Mouse (Mus musculus): ENCODE results near the gene Spire2. TPM values are rescaled to one million over a fixed set of nuclear protein-coding genes. Genes with fewer than 3 reads are reported as not detected.
A peak's percentile ranks its signal among the peaks of the same experiment; 100 is the strongest.
"Not testable (repeated sequence)": the region's sequence is repeated elsewhere in the genome, so short reads cannot be mapped to it uniquely, and the experiment has no call there.

The Spire2 gene
- total RNA-seq (2022): 10 to 100 TPM; 17.3 to 19.0 (median 18.1) TPM

DNA sequence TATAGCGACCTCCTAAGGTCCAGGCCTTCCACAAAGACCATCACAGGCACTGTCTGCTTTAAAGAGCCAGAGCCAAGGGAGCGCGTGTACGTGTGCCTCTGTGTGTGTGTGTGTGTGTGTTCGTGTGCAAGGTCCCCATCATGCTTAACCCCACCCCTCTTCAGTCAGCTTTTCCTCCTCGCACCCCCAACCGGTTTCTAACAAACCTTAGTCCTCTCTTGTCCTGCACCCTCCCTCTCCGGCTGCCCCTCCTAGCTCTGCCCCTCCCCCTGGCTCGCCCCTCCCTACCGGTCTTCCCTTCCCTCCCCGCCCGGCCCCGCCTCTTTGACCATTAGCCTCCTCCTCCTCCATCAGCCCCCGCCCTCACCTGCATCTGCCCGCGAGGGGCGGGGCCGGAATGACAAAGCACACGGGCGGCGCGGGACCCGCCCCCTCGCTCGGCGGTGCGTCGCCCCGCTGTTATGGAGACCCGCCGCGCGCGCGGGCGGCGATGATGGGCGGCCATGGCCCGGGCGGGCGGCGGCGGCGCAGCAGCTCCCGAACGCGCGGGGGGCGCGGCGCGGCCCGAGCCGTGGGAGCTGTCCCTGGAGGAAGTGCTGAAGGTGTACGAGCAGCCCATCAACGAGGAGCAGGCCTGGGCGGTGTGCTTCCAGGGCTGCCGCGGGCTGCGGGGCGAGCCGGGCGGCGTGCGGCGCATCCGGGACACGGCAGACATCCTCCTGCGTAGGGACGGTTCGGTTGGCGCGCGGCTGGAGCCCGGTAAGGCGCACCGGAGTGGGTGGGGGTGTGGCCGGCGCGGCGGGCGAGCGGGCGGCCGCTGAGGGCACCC lies at the start of gene Spire2:
TSS of gene Spire2 (plus strand) at position 452 of the 829 bp plus-strand sequence.
- peak in 1 of 2 experiments; percentile 65 for DNase-seq (ENCODE audit: low spot score in 2 of 2)

DNA sequence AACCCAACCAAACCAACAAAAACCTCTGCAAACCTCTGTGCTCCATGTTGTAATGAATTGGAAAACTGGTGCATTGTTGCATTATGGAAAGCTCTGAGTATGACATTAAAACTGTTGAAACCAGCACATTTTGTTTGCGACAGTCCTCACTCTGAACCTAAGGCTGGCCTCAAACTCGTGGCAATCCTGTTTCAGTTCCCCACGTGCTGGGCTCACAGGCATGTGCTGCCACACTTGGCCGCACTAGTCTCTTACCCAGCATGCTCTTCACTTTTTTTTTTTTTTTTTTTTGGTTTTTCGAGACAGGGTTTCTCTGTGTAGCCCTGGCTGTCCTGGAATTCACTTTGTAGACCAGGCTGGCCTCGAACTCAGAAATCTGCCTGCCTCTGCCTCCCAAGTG lies 49.5 kb upstream of the Spire2 start:
- DNase-seq (ENCODE audit: low spot score in 2 of 2): not testable (repeated sequence)

DNA sequence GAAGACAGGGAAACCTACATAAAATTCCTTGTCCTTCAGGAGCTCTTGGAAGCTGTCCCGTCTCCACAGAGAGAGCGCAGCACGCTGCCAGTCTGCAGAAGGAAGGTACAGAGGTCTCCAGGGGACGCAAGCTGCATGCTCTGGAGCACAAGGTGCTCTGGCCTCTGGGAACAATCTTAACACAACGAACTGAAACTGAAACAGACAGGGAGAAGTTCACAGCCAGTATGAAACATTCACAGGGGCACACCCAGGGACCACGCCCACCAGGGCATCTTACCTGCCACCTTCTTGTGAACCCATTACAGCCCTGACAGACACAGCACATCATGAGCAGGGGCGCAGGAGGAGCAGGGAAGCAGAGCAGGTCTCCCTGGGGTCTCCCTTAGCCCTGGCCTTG lies 48.5 kb upstream of the Spire2 start:
- no peak for DNase-seq (ENCODE audit: low spot score in 2 of 2)

DNA sequence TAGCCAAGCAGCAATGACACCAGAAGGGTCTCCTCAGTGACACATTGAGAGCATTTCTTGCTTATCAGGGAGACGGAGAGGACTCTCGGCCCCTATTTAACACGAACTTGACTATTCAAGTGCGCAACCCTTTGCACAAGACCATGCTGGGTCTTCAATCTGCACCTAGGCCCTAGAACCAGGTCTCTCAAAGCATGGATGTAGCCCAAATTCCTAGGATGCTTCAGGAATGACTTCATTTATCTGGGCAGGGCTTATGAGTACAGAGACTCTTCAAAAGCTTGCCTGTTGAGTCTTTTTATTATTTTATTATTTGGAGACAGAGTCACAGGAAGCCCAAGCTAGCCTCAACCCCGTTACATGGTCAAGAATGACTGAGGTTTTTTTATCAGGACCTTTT lies 48.0 kb upstream of the Spire2 start:
- no peak for DNase-seq (ENCODE audit: low spot score in 2 of 2)

DNA sequence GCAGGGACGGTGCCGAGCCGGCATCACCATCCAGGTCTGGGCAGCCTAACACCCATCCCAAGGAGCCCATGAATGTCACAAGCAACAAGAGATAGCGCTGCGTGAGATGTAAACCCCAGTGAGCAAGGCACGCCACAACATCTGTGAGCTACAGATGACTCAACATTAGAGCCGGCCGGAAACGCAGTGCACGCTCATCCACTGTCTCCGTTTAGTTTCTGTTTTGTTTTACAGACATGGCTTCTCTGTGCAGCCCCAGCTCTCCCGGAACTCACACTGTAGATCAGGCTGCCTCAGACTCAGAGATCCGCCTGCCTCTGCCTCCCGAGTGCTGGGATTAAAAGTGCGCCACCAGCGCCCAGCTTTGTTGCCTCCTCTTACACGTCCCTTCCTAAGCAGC lies 45.2 kb upstream of the Spire2 start:
- no peak for DNase-seq (ENCODE audit: low spot score in 2 of 2)

DNA sequence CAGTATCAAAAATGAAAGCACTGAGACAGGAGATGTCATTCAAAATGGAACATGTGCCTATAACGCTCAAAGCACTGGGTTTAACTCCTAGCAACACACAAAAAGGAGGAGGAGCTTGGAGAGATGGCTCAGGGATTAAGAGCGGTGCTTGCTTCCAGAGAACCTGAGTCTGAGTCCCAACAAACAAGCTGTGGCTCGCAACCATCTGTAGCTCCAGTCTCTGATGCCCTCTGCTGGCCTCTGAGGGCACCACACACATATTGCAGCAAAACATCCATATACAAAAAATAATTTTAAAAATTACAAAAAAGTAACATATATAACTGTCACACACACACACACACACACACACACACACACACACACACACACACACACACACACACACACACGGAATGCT lies 42.3 kb upstream of the Spire2 start:
- no peak for DNase-seq (ENCODE audit: low spot score in 2 of 2)

DNA sequence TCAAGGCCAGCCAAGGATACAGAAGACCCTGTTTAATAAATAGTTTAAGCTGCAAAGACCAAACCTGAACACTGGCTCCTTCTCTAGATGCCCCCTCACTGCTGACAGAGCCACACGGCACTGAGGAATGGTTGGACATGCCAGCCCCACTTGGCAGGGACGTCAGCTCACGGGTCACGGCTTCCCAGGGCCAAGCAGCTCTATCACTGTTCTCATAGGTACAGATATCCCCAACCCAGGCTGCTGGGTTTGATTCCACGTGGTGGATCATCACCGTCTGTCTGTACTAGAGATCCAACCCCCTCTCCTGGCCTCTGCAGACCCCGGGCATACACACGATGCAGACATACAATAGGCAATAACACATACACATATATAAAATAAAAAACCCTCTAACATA lies 41.8 kb upstream of the Spire2 start:
- no peak for DNase-seq (ENCODE audit: low spot score in 2 of 2)

DNA sequence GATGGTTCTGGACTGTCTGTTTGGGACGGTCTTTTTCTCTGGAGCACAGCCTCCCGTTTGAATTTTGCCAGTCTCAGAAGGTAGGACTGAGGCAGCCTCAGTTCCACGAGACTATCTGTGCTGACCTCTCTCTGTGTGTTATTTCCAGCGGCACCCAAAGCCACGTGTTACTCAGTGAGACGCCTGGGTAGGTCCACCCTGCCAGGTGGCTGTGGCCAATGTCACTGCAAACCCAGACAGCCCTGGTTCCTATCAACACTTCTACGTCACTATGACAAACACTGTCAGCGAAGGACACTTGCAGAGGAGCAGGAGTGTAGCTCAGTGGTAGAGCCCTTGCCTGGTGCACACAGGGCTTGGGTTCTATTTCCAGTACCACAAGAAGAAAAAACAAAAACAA lies 40.8 kb upstream of the Spire2 start:
- no peak for DNase-seq (ENCODE audit: low spot score in 2 of 2)

DNA sequence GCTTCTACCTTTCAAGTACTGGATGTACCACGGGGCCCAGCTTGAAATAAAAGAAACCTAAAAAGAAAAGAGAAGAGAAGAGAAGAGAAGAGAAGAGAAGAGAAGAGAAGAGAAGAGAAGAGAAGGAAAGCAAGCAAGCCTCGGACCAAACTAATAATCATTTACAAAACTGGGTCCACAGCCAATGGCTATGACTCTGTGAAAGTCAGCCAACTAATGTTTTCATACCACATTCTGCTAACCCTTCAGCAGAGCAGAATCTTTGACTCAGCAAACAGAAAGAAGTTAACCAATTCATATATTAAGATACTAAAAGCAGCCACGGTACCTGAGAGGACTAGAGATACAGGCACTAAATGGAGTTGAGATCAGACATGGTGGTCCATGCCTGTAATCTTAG lies 40.2 kb upstream of the Spire2 start:
- no peak for DNase-seq (ENCODE audit: low spot score in 2 of 2)

DNA sequence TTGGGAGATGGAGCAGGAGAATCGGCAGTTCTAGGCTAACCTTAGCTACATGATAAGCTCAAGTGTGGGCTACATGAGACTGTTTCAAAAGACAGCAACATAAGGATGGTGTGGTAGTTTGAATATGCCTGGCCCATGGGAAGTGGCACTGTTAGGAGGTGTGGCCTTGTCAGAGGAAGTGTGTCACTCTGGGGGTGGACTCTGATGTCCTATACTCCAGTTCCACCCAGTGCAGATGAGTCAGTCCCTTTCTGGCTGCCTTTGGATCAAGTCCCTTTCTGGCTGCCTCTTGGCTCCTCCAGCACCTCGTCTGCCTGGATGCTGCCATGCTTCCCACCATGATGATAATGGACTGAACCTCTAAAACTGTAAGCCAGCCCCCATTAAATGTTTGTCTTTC lies 39.7 kb upstream of the Spire2 start:
- no peak for DNase-seq (ENCODE audit: low spot score in 2 of 2)

DNA sequence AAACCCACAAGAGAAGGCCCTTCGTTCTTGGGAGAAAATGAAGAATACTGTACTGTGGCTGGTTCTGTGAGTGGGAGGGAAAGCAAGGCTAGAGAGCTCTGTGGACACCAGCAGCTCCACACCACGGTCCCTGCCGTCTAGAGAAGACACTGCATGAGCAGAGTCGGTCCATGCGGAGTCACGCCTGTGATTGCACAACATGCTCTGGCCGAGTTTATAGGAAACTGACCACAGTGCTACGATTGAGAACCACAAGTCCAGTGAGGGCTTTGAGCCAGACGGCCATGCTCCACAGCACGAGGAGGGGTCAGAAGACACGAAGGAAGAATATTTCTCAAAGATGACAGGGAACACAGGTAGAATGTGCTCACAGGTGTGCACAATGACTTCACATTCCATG lies 34.2 kb upstream of the Spire2 start:
- no peak for DNase-seq (ENCODE audit: low spot score in 2 of 2)

DNA sequence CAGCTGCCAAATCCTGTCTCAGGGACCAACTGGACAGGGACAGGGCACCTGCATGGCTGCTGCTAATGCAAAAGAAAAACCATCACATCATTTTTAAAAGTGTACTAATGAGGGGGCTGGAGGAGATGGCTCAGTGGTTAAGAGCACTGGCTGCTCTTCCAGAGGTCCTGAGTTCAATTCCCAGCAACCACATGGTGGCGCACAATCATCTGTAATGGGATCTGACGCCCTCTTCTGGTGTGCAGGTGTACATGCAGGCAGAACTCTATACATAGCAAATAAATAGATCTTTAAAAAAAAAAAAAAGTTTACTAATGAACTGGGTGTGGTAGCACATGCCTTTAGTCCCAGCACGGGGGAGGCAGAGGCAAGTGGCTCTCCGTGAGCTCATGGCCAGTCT lies 23.8 kb upstream of the Spire2 start:
- DNase-seq (ENCODE audit: low spot score in 2 of 2): no peak

DNA sequence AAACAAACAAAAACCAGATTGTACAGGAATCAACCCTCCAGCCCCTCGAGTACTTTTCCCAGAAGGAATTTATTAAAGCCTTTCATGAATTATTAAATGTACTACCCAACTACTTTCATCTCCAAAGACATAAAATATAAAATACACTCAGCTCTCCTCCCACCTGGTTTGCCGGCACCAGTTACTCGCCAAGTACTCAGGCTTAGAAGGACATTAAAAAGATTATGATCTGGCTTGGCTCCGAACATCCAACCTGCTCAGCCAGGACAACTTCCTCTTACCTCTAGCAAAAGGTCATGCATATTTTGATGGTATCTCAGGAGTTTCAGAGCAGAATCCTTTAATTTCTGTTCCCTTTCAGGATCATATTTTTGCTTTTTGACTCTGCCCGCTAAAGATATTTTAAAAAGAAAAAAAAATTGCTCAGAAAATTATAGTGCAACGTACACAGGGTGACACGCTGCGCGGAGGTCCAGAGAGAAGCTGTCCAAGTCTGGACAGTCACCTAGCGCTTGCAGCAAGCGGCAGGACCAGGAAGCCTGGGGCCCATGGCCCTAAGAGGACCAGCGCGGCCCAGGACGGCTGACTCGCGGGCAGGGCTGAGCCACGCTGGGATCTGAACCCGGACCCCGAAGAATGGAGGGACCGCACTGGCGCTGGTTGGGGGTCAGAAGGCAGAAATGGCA lies 14.6 kb upstream of the Spire2 start:
- DNase-seq (ENCODE audit: low spot score in 2 of 2): no peak

DNA sequence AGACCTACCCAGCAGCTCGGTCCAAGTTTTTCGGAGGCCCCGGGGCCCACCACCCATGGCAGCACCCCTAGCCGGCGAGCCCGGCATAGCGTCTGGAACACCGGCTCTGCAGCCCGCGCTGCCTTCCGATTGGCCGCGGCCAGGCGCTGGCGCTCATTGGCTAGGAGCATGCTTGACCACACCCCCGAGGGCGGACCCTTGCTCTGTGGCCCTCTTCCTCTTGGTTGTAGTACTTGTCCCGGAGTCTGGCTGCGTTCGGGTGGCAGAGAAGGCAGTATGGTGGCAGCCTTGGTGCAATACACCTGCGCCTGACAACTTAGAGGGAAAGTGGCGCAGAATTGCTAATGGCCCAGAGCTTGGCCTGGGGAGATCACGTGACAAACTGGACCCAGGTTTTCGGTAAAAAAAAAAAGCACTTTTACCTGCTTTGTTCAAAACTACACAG lies 14.0 kb upstream of the Spire2 start, which contains the start of gene Fanca:
TSS of gene Fanca (minus strand) at position 110 of the 445 bp plus-strand sequence.
- peak; percentile 67 to 87 for DNase-seq (ENCODE audit: low spot score in 2 of 2)

DNA sequence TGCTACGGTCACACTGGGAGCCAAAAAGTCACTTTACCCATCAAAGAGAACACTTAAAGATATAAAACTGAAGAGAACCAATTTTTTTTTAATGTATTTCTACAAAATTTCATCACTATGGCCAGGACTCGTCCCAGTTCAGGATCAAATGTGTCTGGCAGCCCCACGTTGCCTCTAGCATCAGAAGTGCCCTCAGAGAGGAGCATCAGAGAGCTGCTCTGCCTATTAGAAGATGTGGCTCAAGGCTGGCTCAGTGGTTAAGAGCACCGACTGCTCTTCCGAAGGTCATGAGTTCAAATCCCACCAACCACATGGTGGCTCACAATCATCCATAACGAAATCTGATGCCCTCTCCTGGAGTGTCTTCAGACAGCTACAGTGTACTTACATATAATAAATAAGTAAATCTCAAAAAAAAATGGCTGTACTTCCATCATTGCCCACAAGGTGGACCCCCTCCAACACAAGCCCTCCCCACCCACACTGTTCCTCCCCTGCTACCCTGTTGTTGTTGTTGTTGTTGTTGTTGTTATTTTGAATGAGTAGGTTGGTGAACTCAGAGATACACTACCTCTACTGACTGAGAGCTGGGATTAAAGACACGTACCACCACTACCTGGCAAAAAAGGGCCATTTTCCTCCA lies 12.9 kb upstream of the Spire2 start:
- no peak for DNase-seq (ENCODE audit: low spot score in 2 of 2)

DNA sequence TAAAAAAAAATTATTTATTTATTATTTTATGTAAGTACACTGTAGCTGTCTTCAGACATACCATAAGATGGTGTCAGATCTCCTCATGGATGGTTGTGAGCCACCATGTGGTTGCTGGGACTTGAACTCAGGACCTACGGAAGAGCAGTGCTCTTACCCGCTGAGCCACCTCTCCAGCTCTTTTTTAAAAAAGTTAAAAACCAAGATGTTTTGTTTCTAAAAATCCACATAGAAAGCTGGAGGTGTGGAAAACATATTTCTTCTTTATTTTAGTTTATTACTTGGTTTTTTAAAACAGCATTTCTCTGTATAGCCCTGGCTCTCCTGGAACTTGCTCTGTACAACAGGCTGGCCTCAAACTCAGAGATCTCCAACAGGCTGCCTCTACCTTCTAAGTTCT lies 4.0 kb upstream of the Spire2 start:
- DNase-seq (ENCODE audit: low spot score in 2 of 2): no peak

DNA sequence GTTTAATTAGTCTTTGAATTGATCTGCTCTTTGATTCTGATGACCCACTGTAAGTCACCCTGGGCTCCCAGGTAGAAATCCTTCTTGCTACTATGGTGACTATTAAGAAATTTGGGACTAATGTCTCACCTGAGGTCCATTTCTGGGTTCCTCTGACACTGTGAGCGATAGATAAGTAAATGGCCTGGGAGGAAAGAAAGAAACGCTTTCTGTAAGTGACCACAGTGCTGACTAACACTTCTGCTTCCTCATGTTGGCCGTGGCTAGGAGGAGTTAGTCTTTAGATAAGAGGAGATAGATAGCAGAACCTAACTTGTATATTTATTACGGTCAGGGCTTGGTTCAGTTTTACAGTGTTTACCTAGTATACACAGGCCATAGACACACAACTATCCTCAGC lies 3.2 kb upstream of the Spire2 start:
- DNase-seq (ENCODE audit: low spot score in 2 of 2): no peak

DNA sequence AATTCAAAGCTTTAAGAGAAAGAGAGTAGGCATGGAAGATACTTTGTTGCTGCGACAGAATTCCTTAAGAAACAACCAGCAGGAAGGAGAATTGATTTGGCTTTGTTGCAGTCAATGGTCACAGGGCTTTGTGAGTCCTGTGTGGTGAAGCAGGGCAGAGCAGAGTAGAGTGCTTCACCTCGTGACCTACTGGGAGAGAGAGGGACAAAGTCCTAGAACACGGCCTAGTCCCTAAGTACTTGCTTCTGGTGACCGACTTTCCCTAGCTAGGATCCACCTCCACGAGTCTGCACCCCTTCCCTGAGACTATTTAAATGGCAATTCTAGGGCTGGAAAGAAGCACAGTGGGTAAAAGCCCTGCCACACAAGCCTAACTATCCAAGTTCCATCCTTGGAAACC lies 2.6 kb upstream of the Spire2 start:
- no peak for DNase-seq (ENCODE audit: low spot score in 2 of 2)

DNA sequence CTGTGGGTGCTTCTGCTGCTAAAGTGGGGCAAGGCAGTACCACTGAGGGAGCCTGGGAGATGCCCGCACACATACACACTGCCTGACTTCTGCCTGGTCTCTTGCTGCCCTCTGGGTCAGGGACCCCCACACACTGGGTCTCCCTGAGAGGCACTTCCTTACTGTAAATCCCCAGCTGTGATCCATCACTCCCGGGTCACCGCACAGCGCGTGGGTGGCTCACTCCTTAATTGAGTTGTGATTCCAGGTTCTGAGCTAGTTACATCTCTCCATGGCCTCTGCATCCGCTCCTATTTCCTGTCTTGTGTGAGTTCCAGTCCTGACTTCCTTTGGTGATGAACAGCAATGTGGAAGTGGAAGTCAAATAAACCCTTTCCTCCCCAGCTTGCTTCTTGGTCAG lies 1.8 kb upstream of the Spire2 start:
- DNase-seq (ENCODE audit: low spot score in 2 of 2): no peak

DNA sequence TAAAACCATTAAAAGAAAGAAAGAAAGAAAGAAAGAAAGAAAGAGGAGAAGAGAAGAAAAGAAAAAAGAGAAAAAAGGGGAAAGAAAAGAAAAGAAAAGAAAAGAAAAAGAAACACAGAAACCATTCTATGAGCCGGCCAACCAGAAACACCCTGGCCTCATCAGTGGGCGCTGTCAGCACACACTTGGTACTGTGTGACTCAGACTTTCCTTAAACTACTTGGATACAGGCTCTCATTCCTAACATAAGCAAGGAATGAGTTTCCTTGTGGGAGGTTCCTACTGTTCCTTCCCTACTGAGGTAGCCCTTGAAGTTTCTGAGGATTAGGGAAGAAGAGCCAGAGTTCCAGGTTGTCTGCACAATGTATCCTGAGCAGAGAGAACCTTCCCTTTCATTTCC lies 1.2 kb upstream of the Spire2 start:
- no peak for DNase-seq (ENCODE audit: low spot score in 2 of 2)

DNA sequence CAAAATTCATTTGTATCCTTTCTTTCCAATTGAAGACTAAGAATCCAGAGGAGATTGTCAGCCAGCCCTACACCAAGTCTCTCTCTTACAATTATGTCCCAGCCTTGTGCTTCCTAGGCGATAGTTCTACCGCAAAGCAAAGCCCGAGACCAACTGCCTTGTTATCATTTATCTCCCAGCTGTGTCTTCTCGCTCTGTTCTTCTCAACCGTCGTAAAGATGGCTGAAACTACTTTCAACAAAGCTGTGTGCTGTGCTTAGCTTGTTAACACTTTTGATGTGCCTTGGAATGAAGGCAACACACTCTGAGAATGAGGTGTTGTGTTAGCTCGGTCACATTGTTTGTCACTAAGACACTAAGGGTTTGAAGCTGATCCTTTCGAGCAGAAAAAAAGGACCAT lies 703 bp upstream of the Spire2 start:
- DNase-seq (ENCODE audit: low spot score in 2 of 2): no peak

DNA sequence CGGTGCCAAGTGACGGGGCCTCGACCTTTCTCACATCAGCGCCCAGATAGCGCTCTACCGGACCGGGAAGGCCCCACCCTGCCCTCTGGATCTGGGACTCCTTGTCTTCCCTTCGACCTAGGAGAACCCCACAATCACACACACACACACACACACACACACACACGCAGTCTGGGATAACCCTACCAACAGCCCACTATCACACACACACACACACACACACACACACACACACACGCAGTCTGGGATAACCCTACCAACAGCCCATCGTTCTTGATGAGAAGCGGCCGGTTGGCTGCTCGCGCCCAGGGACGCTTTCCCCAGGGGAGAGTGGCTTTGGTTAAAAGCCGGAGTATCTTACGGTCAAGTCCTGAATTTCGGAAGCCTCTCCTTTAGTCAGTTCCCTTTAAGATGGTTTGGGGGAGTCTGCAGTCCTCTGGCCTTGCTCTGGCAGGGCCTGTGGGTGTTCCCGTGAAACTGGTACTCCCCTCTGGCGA lies 626 bp downstream of the Spire2 start:
- DNase-seq (ENCODE audit: low spot score in 2 of 2): no peak

Data from left cerebral cortex, adult 8-10 months (tissue).